Mouse (Mus musculus): ENCODE results near the gene Ccpg1.

Ccpg1 gene

GRCm38 (mm10) chr9:73047906-73048305 is 62.7 kb downstream of the Ccpg1 start:
- DNase-seq, result no peak

- DNase-seq, result no peak
These were observed 63.7 kb downstream of the Ccpg1 start for GRCm38 (mm10) chr9:73048927-73049326.

GRCm38 (mm10) chr9:73049833-73050232 is 64.6 kb downstream of the Ccpg1 start:
- no peak for DNase-seq

GRCm38 (mm10) chr9:73050606-73051005 is 65.4 kb downstream of the Ccpg1 start:
- DNase-seq, result no peak

GRCm38 (mm10) chr9:73055441-73055911 is 70.2 kb downstream of the Ccpg1 start:
- peak; percentile 32 to 58 for DNase-seq

- DNase-seq, result no peak
These were observed 74.0 kb downstream of the Ccpg1 start for GRCm38 (mm10) chr9:73059224-73059623.

GRCm38 (mm10) chr9:73063621-73064290 is 78.5 kb downstream of the Ccpg1 start:
- no peak for DNase-seq
